Mouse (Mus musculus): Measurements from ENCODE around the gene Kcnn3.

DNA sequence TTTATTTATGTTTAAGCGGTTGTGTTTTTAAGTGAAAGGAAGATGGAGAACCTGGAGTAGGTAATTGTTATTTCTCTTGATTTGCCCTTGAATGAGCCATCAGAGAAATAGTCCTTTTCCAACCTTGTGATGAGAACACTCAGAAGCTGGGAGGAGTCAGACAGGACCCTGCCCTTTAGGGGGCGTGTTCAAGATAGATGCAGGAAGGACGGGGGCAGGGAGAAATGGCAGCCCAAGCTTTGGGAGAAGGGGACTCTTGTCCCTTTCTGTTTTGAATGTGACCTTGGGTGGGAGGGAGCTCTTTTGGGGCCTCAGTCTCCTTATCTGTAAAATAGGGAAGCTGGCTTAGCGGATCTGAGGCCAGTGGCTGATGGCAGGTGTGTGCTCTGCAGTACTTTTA is 34.0 kb downstream of the Kcnn3 start:
- TF ChIP-seq CTCF (IDR thresholded peaks at IDR 0.05; ENCODE audit: control insufficient read depth, insufficient read depth, low read length) (no peak), POLR2A (IDR thresholded peaks at IDR 0.05; ENCODE audit: borderline replicate concordance, control insufficient read depth, low read depth, low read length) (no peak)
